Mouse (Mus musculus) left cerebral cortex, adult 2 months (tissue): Measurements from ENCODE around the gene Ptpn4. TPM values are rescaled to one million over a fixed set of nuclear protein-coding genes. Genes with fewer than 3 reads are reported as not detected.

Experiments used
- DNase-seq, 2 experiments: peaks; one replicate each; pipeline ENCODE4 v3.0.0; 2021 to 2022; ENCODE audit warnings: low spot score in 2 of 2, mixed read lengths in 1 of 2; ENCODE audit errors: extremely low spot score in 1 of 2
- H3K27ac ChIP-seq: fragments of 200-600 bp; 2 replicates; pipeline ENCODE4 v1.8.1; 2022
- H3K4me3 ChIP-seq: fragments of 200-600 bp; 2 replicates; pipeline ENCODE4 v1.8.1; 2022
- CTCF ChIP-seq: fragments of 200-600 bp; IDR thresholded peaks from 2 replicates; pipeline ENCODE4 v1.8.1; 2022; ENCODE audit warnings: antibody characterized with exemption, mild to moderate bottlenecking, moderate library complexity
- intact Hi-C: fragments of 180-260 bp; cut with DNase I; formaldehyde crosslinking; loops from one replicate; pipeline ENCODE4 v1.15.1; 2025
- long read RNA-seq, 2 experiments: library from polyadenylated mRNA; stranded (forward); transcript quantifications; one replicate each; pipeline ENCODE4 v2.0.0; 2021; ENCODE audit warnings: borderline mapping rate in 2 of 2
- total RNA-seq, 2 experiments: library from RNA; stranded (reverse); gene quantifications; 2 replicates each; pipeline ENCODE4 v1.2.3; 2021

Gene Ptpn4
- total RNA-seq = 10 to 100 TPM; 86.6 to 93.4 TPM
- long read RNA-seq, experiment 1, full-length matches to known transcripts = 8 of 19 reads
- long read RNA-seq, experiment 1, partial matches to known transcripts = 1 of 19 reads
- long read RNA-seq, experiment 1, other reads (novel, unspliced or antisense) = 10 of 19 reads
- long read RNA-seq, experiment 2, full-length matches to known transcripts = 10 of 28 reads
- long read RNA-seq, experiment 2, partial matches to known transcripts = 4 of 28 reads
- long read RNA-seq, experiment 2, other reads (novel, unspliced or antisense) = 14 of 28 reads

GRCm38 (mm10) chr1:119837035-119837751 is at the start of gene Ptpn4:
TSS of gene Ptpn4 (minus strand) at chr1:119837613.
- intact Hi-C loops = loop anchor here (2.0 to 5.0 kb wide), 3 partner anchors 54 to 100 kb away; partner anchors contain the start of gene Tmem177
- peak within 1 kb of the TSS; percentile 91 for H3K27ac ChIP-seq

DNA sequence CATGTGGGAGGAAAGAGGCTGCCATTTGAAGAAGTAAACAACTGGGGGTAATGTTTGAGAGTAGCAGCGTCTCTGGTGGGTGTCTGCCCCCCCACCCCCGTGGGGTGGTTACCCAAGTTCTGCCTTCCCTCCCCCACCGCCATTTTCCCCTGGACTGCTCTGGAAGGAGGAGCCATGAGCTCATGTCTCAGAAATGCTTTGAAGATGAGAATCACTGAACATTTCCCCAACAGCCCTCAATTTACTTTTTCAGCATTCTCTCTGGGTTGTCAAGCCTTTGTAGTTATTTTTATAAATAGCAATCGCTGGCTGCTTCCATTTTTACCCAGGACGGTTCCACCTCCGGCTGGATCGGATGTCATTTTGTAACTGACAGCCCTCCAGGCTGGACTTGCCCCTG is 48.9 kb upstream of the Ptpn4 start:
- DNase-seq = no peak
- Histone ChIP-seq H3K27ac (peak overlapping the region; percentile 2; the same call in 1 of the 2 replicates), H3K4me3 (no peak overlapping the region)
- no peak for TF ChIP-seq CTCF
- intact Hi-C loops = no loop called here

More at GRCm38 (mm10) chr1:119837035-119837751, at the start of gene Ptpn4:
- peak; percentile 98 for DNase-seq
- no peak; the same call in 1 of the 2 replicates for TF ChIP-seq CTCF
- peak within 1 kb of the TSS; percentile 85 for H3K4me3 ChIP-seq

DNA sequence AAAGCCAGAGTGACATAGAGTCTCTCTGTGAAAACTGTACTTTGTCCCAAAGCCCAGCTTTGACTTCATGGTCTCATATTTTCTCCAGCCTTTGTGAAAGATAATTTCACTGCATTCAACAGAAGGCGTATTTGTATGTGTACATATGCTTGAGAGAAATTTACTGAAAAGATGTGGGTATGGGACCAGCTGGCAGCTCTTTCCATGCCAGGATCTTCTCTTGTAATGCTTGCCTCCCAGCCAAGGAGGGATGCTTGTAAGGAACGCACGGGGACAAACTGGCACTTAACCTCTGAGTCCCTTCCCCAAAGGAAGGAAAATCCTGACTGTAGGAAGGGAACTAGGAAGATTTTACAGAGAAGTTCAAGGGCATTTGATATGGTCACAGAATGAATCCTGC is 46.9 kb upstream of the Ptpn4 start:
- peak in 1 of 2 experiments; percentile 39 for DNase-seq
- no peak for TF ChIP-seq CTCF
- Histone ChIP-seq H3K27ac (no peak overlapping the region), H3K4me3 (no peak overlapping the region)
- intact Hi-C loops = no loop called here

- DNase-seq = peak in 1 of 2 experiments; percentile 58
- no peak overlapping the region for H3K4me3 ChIP-seq
- H3K27ac ChIP-seq = peak overlapping the region; percentile 32
- intact Hi-C loops = no loop called here
- no peak for TF ChIP-seq CTCF
These were observed 41.5 kb upstream of the Ptpn4 start for GRCm38 (mm10) chr1:119878909-119879308.

DNA sequence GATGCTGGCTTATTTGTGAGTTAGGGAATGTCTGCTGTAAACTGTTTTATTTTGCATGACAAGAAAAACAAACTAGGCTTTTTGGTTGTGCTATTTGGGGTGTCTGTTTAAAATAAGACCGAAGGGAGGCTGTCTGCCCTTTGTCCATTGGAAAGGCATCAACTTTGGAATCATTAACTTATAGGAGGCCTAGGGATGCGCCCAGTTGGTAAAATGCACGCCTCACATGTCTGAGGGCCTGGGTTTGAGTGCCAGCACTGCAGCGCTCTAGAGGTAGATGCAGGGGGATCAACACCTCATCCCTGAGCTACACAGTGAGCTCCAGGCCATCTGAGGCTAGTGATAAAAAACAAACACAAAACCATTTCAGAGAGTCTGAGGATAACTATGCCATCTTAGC is 40.1 kb upstream of the Ptpn4 start:
- no peak for DNase-seq
- no peak for TF ChIP-seq CTCF
- Histone ChIP-seq H3K27ac (no peak overlapping the region), H3K4me3 (no peak overlapping the region)
- intact Hi-C loops = no loop called here

GRCm38 (mm10) chr1:119868395-119869161 is 31.2 kb upstream of the Ptpn4 start:
- intact Hi-C loops = no loop called here
- H3K27ac ChIP-seq = no peak overlapping the region
- DNase-seq = no peak
- no peak overlapping the region for H3K4me3 ChIP-seq
- TF ChIP-seq CTCF = no peak

DNA sequence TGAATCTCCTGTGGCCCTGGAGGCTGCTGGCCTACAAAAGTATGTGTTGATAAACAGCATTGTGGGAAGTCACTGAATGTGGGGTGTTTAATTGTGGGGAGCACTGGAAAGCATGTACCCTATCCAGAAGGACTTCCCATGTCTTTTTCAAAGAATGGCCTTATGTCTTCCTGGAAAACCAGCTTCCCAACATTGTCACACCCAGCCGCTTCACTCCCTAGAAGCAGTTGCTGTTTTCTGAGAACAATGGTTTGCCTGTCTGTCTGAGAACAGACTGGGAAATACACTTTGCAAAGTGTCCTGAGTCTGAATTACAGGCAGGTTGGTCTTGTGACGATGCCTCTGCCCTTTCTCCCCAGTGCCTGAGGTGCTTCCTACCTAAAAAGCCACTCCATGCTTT is 29.9 kb upstream of the Ptpn4 start:
- intact Hi-C loops = no loop called here
- H3K4me3 ChIP-seq = no peak overlapping the region
- H3K27ac ChIP-seq = no peak overlapping the region
- DNase-seq = no peak
- no peak for TF ChIP-seq CTCF

DNA sequence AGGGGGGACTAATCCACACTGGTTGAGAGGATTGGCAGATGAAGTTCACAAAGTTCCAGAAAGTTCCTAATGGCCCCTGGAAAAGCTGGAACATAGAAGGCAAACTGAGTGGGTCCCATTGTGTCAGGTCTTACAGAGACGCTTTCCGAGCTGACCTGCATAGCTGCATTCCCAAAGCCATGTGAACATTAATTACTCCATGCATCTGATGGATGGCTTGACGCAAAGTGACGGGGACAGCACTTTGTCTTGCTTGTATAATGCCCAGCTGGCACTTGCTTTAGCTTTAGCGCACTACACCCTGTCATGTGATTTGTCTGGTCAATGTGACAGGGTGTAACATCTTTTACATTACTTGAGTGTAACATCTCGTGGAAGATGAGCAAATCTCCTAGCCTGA is 27.9 kb upstream of the Ptpn4 start:
- TF ChIP-seq CTCF = no peak
- DNase-seq = no peak
- no peak overlapping the region for H3K27ac ChIP-seq
- intact Hi-C loops = no loop called here
- no peak overlapping the region for H3K4me3 ChIP-seq

DNA sequence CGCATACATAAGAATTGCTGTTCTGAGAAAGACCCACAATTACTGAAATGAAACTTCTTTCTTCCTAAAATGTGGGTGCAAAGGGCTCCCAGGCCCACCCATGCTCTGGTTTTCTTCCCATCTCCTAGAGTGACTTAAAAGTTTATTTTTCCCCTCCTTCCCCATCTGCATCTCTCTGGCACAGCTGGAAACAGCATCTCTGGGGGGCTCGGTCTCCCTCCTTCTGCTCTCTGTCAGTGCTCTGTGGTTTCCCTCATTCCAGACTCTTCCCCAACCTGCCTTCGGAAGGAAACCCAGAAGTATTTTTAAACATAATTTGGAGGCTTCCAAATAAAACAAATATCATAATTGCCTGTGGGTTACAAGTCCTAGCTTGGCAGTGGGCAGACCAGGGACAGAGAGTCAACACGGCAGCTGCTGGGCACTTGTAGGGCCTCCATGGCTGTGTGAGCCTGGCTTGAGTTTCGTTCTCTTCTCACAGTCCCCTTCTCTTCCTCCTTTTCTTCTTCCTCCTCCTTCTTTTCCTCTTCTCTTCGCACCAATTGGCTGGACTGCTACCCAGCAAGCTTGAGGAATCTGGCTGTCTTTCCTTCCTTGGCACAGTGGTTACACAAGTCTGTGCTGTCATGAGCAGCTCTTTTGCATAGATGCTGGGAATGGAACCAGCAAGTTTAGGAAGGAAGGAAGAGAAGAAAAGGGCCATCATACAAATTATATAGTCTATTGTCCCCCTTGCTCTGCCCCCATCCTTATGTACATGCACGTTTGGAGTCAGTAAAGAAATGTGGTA is 26.3 kb upstream of the Ptpn4 start:
- Histone ChIP-seq H3K4me3 (no peak overlapping the region), H3K27ac (no peak overlapping the region)
- intact Hi-C loops = no loop called here
- no peak for DNase-seq
- TF ChIP-seq CTCF = no peak

DNA sequence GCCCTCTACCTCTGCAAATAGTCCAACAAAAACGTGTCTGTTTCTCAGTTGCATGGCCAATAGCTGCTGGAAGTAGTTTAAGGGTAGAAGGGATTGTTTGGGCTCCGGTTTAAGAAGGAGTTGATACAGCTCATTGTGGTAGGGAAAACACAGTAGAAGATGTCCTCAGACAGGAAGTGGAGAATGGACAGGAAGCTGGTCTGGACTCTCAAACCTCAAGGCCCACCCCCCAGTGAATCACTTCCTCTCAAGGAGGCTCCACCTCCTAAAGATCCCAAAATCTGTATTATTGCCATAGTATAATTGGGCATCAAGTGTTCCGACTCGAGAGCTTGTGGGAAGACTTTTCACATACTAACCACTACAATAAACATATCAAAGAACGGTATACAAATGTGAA is 22.2 kb upstream of the Ptpn4 start:
- intact Hi-C loops = no loop called here
- no peak overlapping the region for H3K4me3 ChIP-seq
- no peak for DNase-seq
- TF ChIP-seq CTCF = no peak
- H3K27ac ChIP-seq = no peak overlapping the region

- intact Hi-C loops = no loop called here
- DNase-seq = no peak
- Histone ChIP-seq H3K4me3 (no peak overlapping the region), H3K27ac (no peak overlapping the region)
- no peak for TF ChIP-seq CTCF
These were observed 15.6 kb upstream of the Ptpn4 start for GRCm38 (mm10) chr1:119852980-119853379.

DNA sequence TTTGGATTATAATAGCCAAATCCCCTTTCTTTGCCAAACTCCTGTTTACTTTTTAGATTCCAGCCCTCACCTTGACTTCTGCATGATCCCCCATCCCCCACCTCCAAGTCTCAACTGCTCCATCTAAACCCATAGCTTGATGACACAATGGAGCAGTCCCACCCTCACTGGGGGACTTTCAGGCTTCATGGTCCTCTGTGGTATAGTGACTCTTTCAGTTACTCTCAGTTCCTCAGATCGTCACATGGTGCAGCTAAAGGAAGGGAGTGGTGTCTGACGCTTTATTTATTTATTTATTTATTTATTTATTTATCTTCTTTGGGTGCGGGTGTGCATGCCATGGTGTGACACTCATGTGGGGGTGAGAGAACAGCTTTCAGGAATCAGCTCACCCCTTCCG is 14.9 kb upstream of the Ptpn4 start:
- Histone ChIP-seq H3K27ac (no peak overlapping the region), H3K4me3 (no peak overlapping the region)
- intact Hi-C loops = no loop called here
- TF ChIP-seq CTCF = no peak
- DNase-seq = no peak
